Mouse (Mus musculus): Measurements from ENCODE around the gene Atl2.

DNA sequence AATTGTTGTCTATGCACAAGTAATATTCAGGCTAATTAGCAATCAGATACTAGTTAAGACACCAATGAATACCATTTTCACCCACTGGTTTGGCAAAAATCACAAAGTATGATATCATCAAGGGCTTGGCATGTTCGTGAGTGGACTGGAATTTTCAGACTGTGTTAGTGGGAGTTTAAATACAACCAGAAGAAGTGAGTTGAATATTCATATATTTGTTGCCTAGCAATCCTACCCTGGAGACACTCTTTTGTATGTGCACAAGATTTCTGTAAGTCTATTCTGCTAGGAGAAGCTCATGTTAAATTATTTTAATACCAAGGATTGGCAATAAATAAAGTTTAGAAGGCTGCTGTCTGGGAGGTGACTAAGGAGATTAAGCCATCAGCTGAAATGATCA is 71.5 kb downstream of the Atl2 start:
- TF ChIP-seq EP300 (IDR thresholded peaks at IDR 0.05) (no peak), CTCF (IDR thresholded peaks at IDR 0.05) (no peak)
